Mouse (Mus musculus) myocyte (in vitro differentiated cells): ENCODE results near the gene Fbf1.

Source experiments
- E2F4 ChIP-seq: IDR thresholded peaks from one replicate; pipeline ENCODE4 v1.6.1; 2011; ENCODE audit warnings: mild to moderate bottlenecking, control low read depth, moderate library complexity; ENCODE audit not compliant: insufficient read depth
- POLR2A ChIP-seq: IDR thresholded peaks from one replicate; pipeline ENCODE4 v1.6.1; 2011; ENCODE audit warnings: low read depth, mild to moderate bottlenecking, control low read depth, moderate library complexity; ENCODE audit not compliant: insufficient read length
- POLR2AphosphoS2 ChIP-seq: IDR thresholded peaks from one replicate; pipeline ENCODE4 v1.6.1; 2011; ENCODE audit warnings: low read depth, control low read depth; ENCODE audit not compliant: insufficient read length
- TCF3 ChIP-seq: IDR thresholded peaks from one replicate; pipeline ENCODE4 v1.6.1; 2011; ENCODE audit warnings: low read depth, control low read depth; ENCODE audit not compliant: insufficient read length
- USF1 ChIP-seq: IDR thresholded peaks from one replicate; pipeline ENCODE4 v1.6.1; 2011; ENCODE audit warnings: low read depth, mild to moderate bottlenecking, control low read depth, moderate library complexity

GRCm38 (mm10) chr11:116093771-116094565, 74.0 kb downstream of the Fbf1 start:
- TF ChIP-seq POLR2A (no peak), E2F4 (no peak), TCF3 (no peak), USF1 (no peak), POLR2AphosphoS2 (no peak)
